Mouse (Mus musculus): ENCODE data around the gene Jaml. TPM values are rescaled to one million over a fixed set of nuclear protein-coding genes. Genes with fewer than 3 reads are reported as not detected.

Jaml gene
- polyA plus RNA-seq (2017; shearing (Covaris generic)) = 4.1 TPM

GRCm38 (mm10) chr9:45079011-45079410 is at the start of gene Jaml:
Jaml (plus strand) TSS chr9:45079183.

DNA sequence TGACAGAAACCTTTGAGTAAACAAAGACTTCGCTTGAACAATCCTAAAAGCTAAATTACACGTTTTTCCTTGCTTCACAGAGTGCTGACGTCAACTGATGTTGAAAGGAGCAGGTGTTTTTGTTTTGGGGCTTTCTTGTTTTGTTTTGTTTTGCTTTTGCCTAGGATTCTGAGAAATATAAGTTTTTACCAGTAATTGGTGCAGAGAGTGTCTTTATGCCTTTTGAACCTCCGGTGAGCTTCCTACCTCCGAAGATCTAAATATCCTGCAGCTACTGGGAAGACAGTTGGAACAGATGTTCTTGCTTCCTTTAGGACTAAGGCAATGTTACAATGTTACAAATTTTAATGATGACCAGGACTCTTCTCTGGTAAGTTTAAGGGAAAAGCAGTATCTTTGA is 39.5 kb upstream of the Jaml start, which contains the start of gene Mpzl2:
Gene Mpzl2 (plus strand): TSS at position 301 of the 400 bp plus-strand sequence.

GRCm38 (mm10) chr9:45055082-45055713 is 23.8 kb upstream of the Jaml start, which contains the start of gene Mpzl3:
Mpzl3 (plus strand) TSS chr9:45055186.

GRCm38 (mm10) chr9:45117741-45118431 is 38.9 kb downstream of the Jaml start, which contains the start of gene Scn2b:
Scn2b (plus strand) TSS chr9:45117782.

DNA sequence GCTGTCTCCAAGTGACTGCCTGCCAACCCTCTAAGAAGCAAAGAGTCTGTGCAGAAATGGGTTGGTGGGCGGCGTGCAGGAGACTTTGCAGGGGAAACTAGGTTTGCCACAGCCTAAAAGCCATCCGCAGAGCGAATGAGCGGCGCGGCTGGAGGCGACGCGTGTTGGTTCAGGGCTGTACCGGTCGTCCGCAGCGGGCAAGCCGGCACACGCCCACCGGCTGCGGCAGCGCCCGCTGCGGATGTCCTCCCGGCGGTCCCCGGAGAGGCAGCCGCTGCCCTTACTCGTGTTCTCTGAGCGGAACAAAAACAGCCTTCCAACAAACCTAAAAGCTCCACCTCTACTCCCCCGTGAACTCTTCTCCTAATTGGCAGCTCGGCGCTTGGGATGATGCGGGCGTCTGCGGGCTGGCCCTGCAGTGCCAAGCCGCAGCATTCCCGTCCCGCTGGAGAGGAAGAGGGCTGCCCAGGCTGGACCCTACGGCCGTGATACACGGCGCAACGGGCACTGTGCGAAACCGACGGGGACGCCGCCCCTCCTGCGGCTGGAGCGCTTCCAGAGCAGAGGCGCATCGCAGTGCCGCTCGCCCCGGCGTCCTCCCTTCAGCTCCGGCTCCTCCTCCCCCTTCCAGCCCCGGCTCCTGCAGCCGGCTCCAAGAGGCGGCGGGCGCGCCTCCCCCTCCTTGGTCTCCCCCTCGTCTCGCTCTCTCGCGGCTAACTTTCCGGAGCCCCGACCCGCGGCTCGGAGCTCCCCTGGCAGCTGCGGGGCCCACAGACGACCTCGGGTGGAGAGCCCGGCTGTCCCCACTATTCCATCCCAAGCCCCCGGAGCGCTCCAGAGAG is 59.4 kb downstream of the Jaml start, which contains the start of gene Scn4b:
Gene Scn4b (plus strand): TSS at position 205 of the 842 bp plus-strand sequence.

Other genes starting within 250 kb of the Jaml start
- gene Kmt2a, start 197.9 kb upstream of the Jaml start, polyA plus RNA-seq (2017; shearing (Covaris generic)) = 83.9 TPM
- gene Atp5l, start 158.4 kb upstream of the Jaml start, polyA plus RNA-seq (2017; shearing (Covaris generic)) = 271 TPM
- gene Ube4a, start 113.6 kb upstream of the Jaml start, polyA plus RNA-seq (2017; shearing (Covaris generic)) = 35.7 TPM
- gene Cd3g, start 98.8 kb upstream of the Jaml start, polyA plus RNA-seq (2017; shearing (Covaris generic)) = 762 TPM
- 472 TPM for gene Cd3d, start 97.4 kb upstream of the Jaml start, polyA plus RNA-seq (2017; shearing (Covaris generic))
- gene Cd3e, start 69.6 kb upstream of the Jaml start, polyA plus RNA-seq (2017; shearing (Covaris generic)) = 926 TPM
- 0.46 TPM for gene Mpzl2, start 39.4 kb upstream of the Jaml start, polyA plus RNA-seq (2017; shearing (Covaris generic))
- gene Mpzl3, start 24.0 kb upstream of the Jaml start, polyA plus RNA-seq (2017; shearing (Covaris generic)) = 26.8 TPM
- not detected for gene Scn2b, start 38.6 kb downstream of the Jaml start, polyA plus RNA-seq (2017; shearing (Covaris generic))
- 0.17 TPM for gene Scn4b, start 59.2 kb downstream of the Jaml start, polyA plus RNA-seq (2017; shearing (Covaris generic))
- gene BC049352, start 102.8 kb downstream of the Jaml start, polyA plus RNA-seq (2017; shearing (Covaris generic)) = 0.57 TPM
- not detected for gene Tmprss4, start 124.9 kb downstream of the Jaml start, polyA plus RNA-seq (2017; shearing (Covaris generic))
- 28.8 TPM for gene Il10ra, start 190.0 kb downstream of the Jaml start, polyA plus RNA-seq (2017; shearing (Covaris generic))
- gene Tmprss13, start 239.9 kb downstream of the Jaml start, polyA plus RNA-seq (2017; shearing (Covaris generic)) = not detected